Mouse (Mus musculus) hematopoietic stem cell, adult 5-6 weeks (primary cell): ENCODE measurements around the gene Rprd1b. TPM values are rescaled to one million over a fixed set of nuclear protein-coding genes. Genes with fewer than 3 reads are reported as not detected.
"Not testable (repeated sequence)": the region's sequence is repeated elsewhere in the genome, so short reads cannot be mapped to it uniquely, and the experiment has no call there.

Source experiments
- ATAC-seq, 2 experiments: fragments of 125-278 bp in 1 of 2; replicated peaks in 1 of 2; 2 replicates each; pipeline ENCODE4 v1.8.0; 2016 to 2017; ENCODE audit warnings: inconsistent platforms in 2 of 2, mild to moderate bottlenecking in 2 of 2, moderate number of reproducible peaks in 2 of 2, low read depth in 1 of 2, moderate TSS enrichment in 1 of 2; ENCODE audit not compliant: low FRiP score in 2 of 2, poor library complexity in 2 of 2, severe bottlenecking in 2 of 2, insufficient read depth in 1 of 2, low TSS enrichment in 1 of 2
- total RNA-seq: library from RNA; stranded (forward); fragments of 172-1452, 232-1000 nt; gene quantifications from 2 replicates; pipeline ENCODE4 v1.2.3, GENCODE M21; 2017

The Rprd1b gene
- total RNA-seq, 1 experiment from 2014 or later = 40.9 TPM

GRCm38 (mm10) chr2:158036408-158036807 is 8.1 kb downstream of the Rprd1b start:
- no peak for ATAC-seq

GRCm38 (mm10) chr2:158036953-158037352 is 8.7 kb downstream of the Rprd1b start:
- ATAC-seq = no peak

GRCm38 (mm10) chr2:158037571-158037970 is 9.3 kb downstream of the Rprd1b start:
- ATAC-seq = no peak

GRCm38 (mm10) chr2:158039662-158040061 is 11.4 kb downstream of the Rprd1b start:
- no peak for ATAC-seq

- no peak for ATAC-seq
Observed at GRCm38 (mm10) chr2:158040396-158040795, 12.1 kb downstream of the Rprd1b start.

- ATAC-seq = no peak
Observed at GRCm38 (mm10) chr2:158043504-158043903, 15.2 kb downstream of the Rprd1b start.

GRCm38 (mm10) chr2:158046186-158046585 is 17.9 kb downstream of the Rprd1b start:
- ATAC-seq = no peak

GRCm38 (mm10) chr2:158047903-158048302 is 19.6 kb downstream of the Rprd1b start:
- ATAC-seq = peak; percentile 27 to 85; a peak in 2 of 4 replicates

GRCm38 (mm10) chr2:158048718-158049117 is 20.4 kb downstream of the Rprd1b start:
- ATAC-seq = no peak

- ATAC-seq = no peak
Observed at GRCm38 (mm10) chr2:158050116-158050515, 21.8 kb downstream of the Rprd1b start.

GRCm38 (mm10) chr2:158054596-158054995 is 26.3 kb downstream of the Rprd1b start:
- no peak for ATAC-seq

- ATAC-seq = not testable (repeated sequence)
Observed at GRCm38 (mm10) chr2:158055383-158055782, 27.1 kb downstream of the Rprd1b start.

GRCm38 (mm10) chr2:158057030-158057429 is 28.7 kb downstream of the Rprd1b start:
- ATAC-seq = no peak

- no peak for ATAC-seq
Observed at GRCm38 (mm10) chr2:158058534-158058933, 30.2 kb downstream of the Rprd1b start.

- no peak for ATAC-seq
Observed at GRCm38 (mm10) chr2:158059666-158060105, 31.4 kb downstream of the Rprd1b start.

GRCm38 (mm10) chr2:158063036-158063435 is 34.7 kb downstream of the Rprd1b start:
- no peak for ATAC-seq

GRCm38 (mm10) chr2:158064571-158065048 is 36.3 kb downstream of the Rprd1b start:
- ATAC-seq = no peak

- no peak for ATAC-seq
Observed at GRCm38 (mm10) chr2:158065064-158065463, 36.8 kb downstream of the Rprd1b start.

- no peak for ATAC-seq
Observed at GRCm38 (mm10) chr2:158066456-158066855, 38.2 kb downstream of the Rprd1b start.
